Mouse (Mus musculus) liver, postnatal 0 days (tissue): Measurements from ENCODE around the gene Rgmb.

Experiments
- CTCF ChIP-seq: sonication (generic); IDR thresholded peaks from 2 replicates; pipeline ENCODE4 v1.5.1; 2016; ENCODE audit warnings: antibody characterized with exemption, low read depth
- EP300 ChIP-seq: IDR thresholded peaks from 2 replicates; pipeline ENCODE4 v1.6.1; 2016; ENCODE audit warnings: antibody characterized with exemption, low read depth, mild to moderate bottlenecking

DNA sequence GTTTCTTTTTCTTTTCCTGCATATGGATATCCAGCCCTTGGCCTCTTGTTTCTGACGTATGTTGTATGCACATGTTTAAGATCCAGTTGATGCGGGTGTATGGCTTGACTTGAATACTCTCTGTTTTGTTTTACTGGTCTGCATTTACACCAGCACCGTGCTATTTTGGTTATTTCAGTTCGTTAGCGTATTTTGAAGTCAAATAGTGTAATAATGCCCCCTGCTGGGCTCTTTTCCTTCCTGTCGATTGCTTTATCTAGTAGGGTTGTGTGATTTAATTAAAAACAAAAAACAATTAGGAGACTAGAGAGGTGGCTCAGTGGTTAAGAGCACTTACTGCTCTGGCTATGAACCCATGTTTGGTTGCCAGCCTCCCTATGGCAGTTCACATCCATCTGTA is 52.9 kb downstream of the Rgmb start:
- TF ChIP-seq CTCF: peak; percentile 32
- TF ChIP-seq EP300: no peak
